ENCODE assay signal across 22 mouse cellular contexts in genomic region chr6:53501236-53501635, GRCm38 (mm10).
DNase-seq lines count a peak whose midpoint lies in the region; ATAC-seq lines count a peak whose summit lies in the region.
"Had no signal": no experiment of that assay in that cellular context is flagged by ENCODE, and none has a peak within 500 bp of the region (broad histone marks: within the 10 kb centered on the region; RNA-seq: fewer than 3 reads in every experiment).

No protein-coding gene starts in this region.

- ATAC-seq in heart, embryonic 12.5 days (ENCODE audit: insufficient number of reproducible peaks, low FRiP score) = no peak
- no peak for ATAC-seq in kidney, embryonic 16.5 days (ENCODE audit: low FRiP score, low TSS enrichment)
- ATAC-seq: CD4-positive, CD25-positive, alpha-beta regulatory T cell, adult 4 months; forebrain, embryonic 13.5 days; forebrain, embryonic 15.5 days had no signal

- DNase-seq in heart, adult 11 months = peak; percentile 50
- peak; percentile 48 for DNase-seq in kidney, adult 11 months
- DNase-seq in kidney, postnatal 4 days = no peak
- DNase-seq in kidney, adult 9 months = peak; percentile 27
- peak; percentile 11 for DNase-seq in testis, postnatal 10 days (ENCODE audit: low spot score)
- DNase-seq in testis, postnatal 14 days (ENCODE audit: low spot score) = no peak
- DNase-seq: adrenal gland, adult 2 months; adrenal gland, postnatal 10 days; adrenal gland, postnatal 25 days; B cell, adult 2 months; cerebellum, adult 11-12 months; cerebellum, adult 9-10 months; cerebellum, postnatal 25 days had no signal

- no peak overlapping the region for H3K4me2 ChIP-seq in heart, embryonic 12.5 days
- no peak overlapping the region for H3K4me2 ChIP-seq in kidney, embryonic 16.5 days (replicated peaks; ENCODE audit: low read depth, low read length)
- H3K4me2 ChIP-seq: embryonic facial prominence, embryonic 12.5 days; forebrain, embryonic 13.5 days; forebrain, embryonic 15.5 days had no signal

- no peak overlapping the region for H3K4me3 ChIP-seq in heart, embryonic 12.5 days
- no peak overlapping the region for H3K4me3 ChIP-seq in kidney, embryonic 16.5 days (ENCODE audit: low read length)
- H3K4me3 ChIP-seq: embryonic facial prominence, embryonic 10.5 days; embryonic facial prominence, embryonic 12.5 days; forebrain, embryonic 13.5 days; forebrain, embryonic 15.5 days had no signal

- H3K27me3 ChIP-seq in heart, embryonic 12.5 days (replicated peaks) = no peaks in the 10 kb centered on the region
- H3K27me3 ChIP-seq in kidney, embryonic 16.5 days (ENCODE audit: insufficient read depth, low read length) = no peaks in the 10 kb centered on the region
- H3K27me3 ChIP-seq: CH12.LX; embryonic facial prominence, embryonic 12.5 days; forebrain, embryonic 13.5 days; forebrain, embryonic 15.5 days had no signal

- H3K9ac ChIP-seq in heart, embryonic 12.5 days = no peak overlapping the region
- no peak overlapping the region for H3K9ac ChIP-seq in kidney, embryonic 16.5 days (replicated peaks; ENCODE audit: low read length)
- H3K9ac ChIP-seq: embryonic facial prominence, embryonic 12.5 days; forebrain, embryonic 13.5 days; forebrain, embryonic 15.5 days had no signal

- H3K27ac ChIP-seq in heart, embryonic 12.5 days (ENCODE audit: poor library complexity, severe bottlenecking) = no peak overlapping the region
- no peak overlapping the region for H3K27ac ChIP-seq in kidney, embryonic 16.5 days (ENCODE audit: low read length)
- H3K27ac ChIP-seq: embryonic facial prominence, embryonic 10.5 days; embryonic facial prominence, embryonic 12.5 days; forebrain, embryonic 13.5 days; forebrain, embryonic 15.5 days had no signal

- H3K9me3 ChIP-seq in heart, embryonic 12.5 days (replicated peaks) = peaks cover 4% of the 10 kb centered on the region; the same call in 1 of the 2 replicates
- no peaks in the 10 kb centered on the region for H3K9me3 ChIP-seq in kidney, embryonic 16.5 days (ENCODE audit: low read length)
- H3K9me3 ChIP-seq: embryonic facial prominence, embryonic 10.5 days; embryonic facial prominence, embryonic 12.5 days; forebrain, embryonic 13.5 days; forebrain, embryonic 15.5 days had no signal

- peaks cover 4% of the 10 kb centered on the region; the same call in 1 of the 2 replicates for H3K4me1 ChIP-seq in heart, embryonic 12.5 days (replicated peaks)
- peaks cover 7% of the 10 kb centered on the region; the same call in 1 of the 2 replicates for H3K4me1 ChIP-seq in kidney, embryonic 16.5 days (ENCODE audit: insufficient read depth, low read length)
- H3K4me1 ChIP-seq: embryonic facial prominence, embryonic 10.5 days had no signal

- H3K36me3 ChIP-seq in heart, embryonic 12.5 days = no peaks in the 10 kb centered on the region
- H3K36me3 ChIP-seq in kidney, embryonic 16.5 days (ENCODE audit: insufficient read depth, low read length) = no peaks in the 10 kb centered on the region
- H3K36me3 ChIP-seq: embryonic facial prominence, embryonic 10.5 days; embryonic facial prominence, embryonic 12.5 days; forebrain, embryonic 15.5 days; G1E had no signal

- 78% methylated on average over 1 of the region's 1 CpGs for WGBS in heart, embryonic 12.5 days
- 58% methylated on average over 1 of the region's 1 CpGs for WGBS in kidney, embryonic 16.5 days

Comparison
In these comparisons a context has a peak if more than half of its experiments do, and no peak if none do; other contexts are left out.
1. DNase-seq: peak in heart, adult 11 months (single experiment), kidney, adult 11 months (single experiment), kidney, adult 9 months (single experiment) and testis, postnatal 10 days (single experiment); none in kidney, postnatal 4 days (0 of 2) and testis, postnatal 14 days (single experiment).